Mouse (Mus musculus) liver, adult 2 months (tissue): Measurements from ENCODE around the gene Tssk3.

Experiments used
- CTCF ChIP-seq: fragments of 200-500 bp; IDR thresholded peaks from 2 replicates; pipeline ENCODE4 v1.5.1; 2011; ENCODE audit warnings: low read depth, low read length, control low read depth
- POLR2A ChIP-seq: fragments of 200-500 bp; IDR thresholded peaks from 2 replicates; pipeline ENCODE4 v1.6.1; 2011; ENCODE audit warnings: low read length, control low read depth; ENCODE audit not compliant: insufficient read depth; ENCODE audit errors: extremely low read depth

DNA sequence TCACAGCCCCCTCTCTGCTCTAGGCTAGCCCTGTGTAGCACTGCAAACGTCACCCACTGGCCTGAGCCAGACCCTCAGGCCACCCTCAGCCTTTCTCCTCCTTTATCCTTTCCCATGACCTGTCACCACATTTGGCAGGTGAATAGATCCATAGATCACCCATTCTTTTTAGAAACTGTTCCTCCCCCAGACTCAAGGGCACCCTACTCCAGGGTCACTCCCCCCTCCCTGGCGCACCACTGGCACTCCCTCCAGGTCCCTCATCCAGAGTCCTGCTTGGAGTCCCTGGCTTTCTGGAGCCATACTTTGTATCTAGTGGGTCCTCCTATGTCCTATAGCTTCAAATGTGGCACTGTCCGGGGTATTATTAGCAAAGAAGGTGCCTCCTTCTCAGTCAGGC lies 14.7 kb upstream of the Tssk3 start:
- no peak for TF ChIP-seq POLR2A
- TF ChIP-seq CTCF, result no peak
